Mouse (Mus musculus): ENCODE data around the gene Efna4. TPM values are rescaled to one million over a fixed set of nuclear protein-coding genes. Genes with fewer than 3 reads are reported as not detected.

Gene Efna4
- polyA plus RNA-seq, 1 experiment from 2014 or later: 20.6 TPM

- DNase-seq (ENCODE audit: low spot score) (no peak), ATAC-seq (replicated peaks; ENCODE audit: low FRiP score, low TSS enrichment, low read depth) (0 out of 2 replicates have a peak, but pooled peaks have one; percentile 32)
- Histone ChIP-seq H3K27ac (ENCODE audit: low read depth) (no peak overlapping the region), H3K27me3 (replicated peaks; ENCODE audit: control insufficient read depth, insufficient read depth, low read length) (no peaks in the 10 kb centered on the region), H3K9me3 (ENCODE audit: control insufficient read depth, low read length) (no peaks in the 10 kb centered on the region), H3K4me2 (ENCODE audit: low read length) (peak overlapping the region; percentile 9; the same call in 1 of the 2 replicates), H3K36me3 (ENCODE audit: control insufficient read depth, insufficient read depth, low read length) (no peaks in the 10 kb centered on the region), H3K4me1 (replicated peaks; ENCODE audit: control insufficient read depth, insufficient read depth, low read length) (peaks cover 5% of the 10 kb centered on the region; the same call in 1 of the 2 replicates), H3K4me3 (ENCODE audit: low read depth, low read length) (no peak overlapping the region), H3K9ac (ENCODE audit: low read length) (no peak overlapping the region)
- 64% methylated on average over 20 of the region's 20 CpGs for WGBS
Observed at GRCm38 (mm10) chr3:89365486-89366414, 27.9 kb upstream of the Efna4 start.

- peak within 1 kb of the TSS; percentile 9; the same call in 1 of the 2 replicates for H3K4me2 ChIP-seq (ENCODE audit: low read length)
- peaks cover 5% of the 10 kb centered on the region; the same call in 1 of the 2 replicates for H3K4me1 ChIP-seq (replicated peaks; ENCODE audit: control insufficient read depth, insufficient read depth, low read length)
- no peak for ATAC-seq (replicated peaks; ENCODE audit: low FRiP score, low TSS enrichment, low read depth)
- H3K27ac ChIP-seq (ENCODE audit: low read depth): no peak within 1 kb of the TSS
- no peaks in the 10 kb centered on the region for H3K9me3 ChIP-seq (ENCODE audit: control insufficient read depth, low read length)
- no peak within 1 kb of the TSS for H3K9ac ChIP-seq (ENCODE audit: low read length)
- no peaks in the 10 kb centered on the region for H3K27me3 ChIP-seq (replicated peaks; ENCODE audit: control insufficient read depth, insufficient read depth, low read length)
- H3K36me3 ChIP-seq (ENCODE audit: control insufficient read depth, insufficient read depth, low read length): no peaks in the 10 kb centered on the region
- WGBS: 84% methylated on average over 11 of the region's 11 CpGs
- no peak within 1 kb of the TSS for H3K4me3 ChIP-seq (ENCODE audit: low read depth, low read length)
- no peak for DNase-seq (ENCODE audit: low spot score)
Observed at GRCm38 (mm10) chr3:89365153-89365485, 27.3 kb upstream of the Efna4 start, which contains the start of gene Dcst1. TSS of gene Dcst1 (minus strand) at chr3:89365253.

GRCm38 (mm10) chr3:89364631-89365030 is 26.8 kb upstream of the Efna4 start:
- H3K4me1 ChIP-seq (replicated peaks; ENCODE audit: control insufficient read depth, insufficient read depth, low read length): peaks cover 5% of the 10 kb centered on the region; the same call in 1 of the 2 replicates
- no peak overlapping the region for H3K4me3 ChIP-seq (ENCODE audit: low read depth, low read length)
- no peak overlapping the region for H3K9ac ChIP-seq (ENCODE audit: low read length)
- no peak overlapping the region for H3K4me2 ChIP-seq (ENCODE audit: low read length)
- 66% methylated on average over 8 of the region's 8 CpGs for WGBS
- no peak overlapping the region for H3K27ac ChIP-seq (ENCODE audit: low read depth)
- H3K27me3 ChIP-seq (replicated peaks; ENCODE audit: control insufficient read depth, insufficient read depth, low read length): no peaks in the 10 kb centered on the region
- no peak for ATAC-seq (replicated peaks; ENCODE audit: low FRiP score, low TSS enrichment, low read depth)
- no peaks in the 10 kb centered on the region for H3K9me3 ChIP-seq (ENCODE audit: control insufficient read depth, low read length)
- DNase-seq (ENCODE audit: low spot score): no peak
- H3K36me3 ChIP-seq (ENCODE audit: control insufficient read depth, insufficient read depth, low read length): no peaks in the 10 kb centered on the region

GRCm38 (mm10) chr3:89361675-89362074 is 23.8 kb upstream of the Efna4 start, which contains the start of gene Dcst2:
TSS of gene Dcst2 (plus strand) at chr3:89361975.
- Histone ChIP-seq H3K36me3 (ENCODE audit: control insufficient read depth, insufficient read depth, low read length) (no peaks in the 10 kb centered on the region), H3K4me1 (replicated peaks; ENCODE audit: control insufficient read depth, insufficient read depth, low read length) (no peaks in the 10 kb centered on the region; the same call in 1 of the 2 replicates), H3K9me3 (ENCODE audit: control insufficient read depth, low read length) (no peaks in the 10 kb centered on the region), H3K4me2 (ENCODE audit: low read length) (no peak within 1 kb of the TSS), H3K27ac (ENCODE audit: low read depth) (no peak within 1 kb of the TSS), H3K27me3 (replicated peaks; ENCODE audit: control insufficient read depth, insufficient read depth, low read length) (no peaks in the 10 kb centered on the region), H3K4me3 (ENCODE audit: low read depth, low read length) (no peak within 1 kb of the TSS), H3K9ac (ENCODE audit: low read length) (no peak within 1 kb of the TSS)
- WGBS: 80% methylated on average over 7 of the region's 7 CpGs
- ATAC-seq (replicated peaks; ENCODE audit: low FRiP score, low TSS enrichment, low read depth) (no peak), DNase-seq (ENCODE audit: low spot score) (no peak)

GRCm38 (mm10) chr3:89360237-89360636 is 22.4 kb upstream of the Efna4 start:
- DNase-seq (ENCODE audit: low spot score) (no peak), ATAC-seq (replicated peaks; ENCODE audit: low FRiP score, low TSS enrichment, low read depth) (no peak)
- WGBS: 79% methylated on average over 3 of the region's 3 CpGs

GRCm38 (mm10) chr3:89359630-89360029 is 21.8 kb upstream of the Efna4 start:
- no peaks in the 10 kb centered on the region; the same call in 1 of the 2 replicates for H3K4me1 ChIP-seq (replicated peaks; ENCODE audit: control insufficient read depth, insufficient read depth, low read length)
- no peak overlapping the region for H3K27ac ChIP-seq (ENCODE audit: low read depth)
- H3K4me2 ChIP-seq (ENCODE audit: low read length): no peak overlapping the region
- ATAC-seq (replicated peaks; ENCODE audit: low FRiP score, low TSS enrichment, low read depth) (no peak), DNase-seq (ENCODE audit: low spot score) (no peak)
- no peaks in the 10 kb centered on the region for H3K9me3 ChIP-seq (ENCODE audit: control insufficient read depth, low read length)
- H3K9ac ChIP-seq (ENCODE audit: low read length): no peak overlapping the region
- WGBS: 53% methylated on average over 6 of the region's 6 CpGs
- H3K4me3 ChIP-seq (ENCODE audit: low read depth, low read length): no peak overlapping the region
- no peaks in the 10 kb centered on the region for H3K27me3 ChIP-seq (replicated peaks; ENCODE audit: control insufficient read depth, insufficient read depth, low read length)
- H3K36me3 ChIP-seq (ENCODE audit: control insufficient read depth, insufficient read depth, low read length): no peaks in the 10 kb centered on the region

More at GRCm38 (mm10) chr3:89360237-89360636, 22.4 kb upstream of the Efna4 start:
- H3K9ac ChIP-seq (ENCODE audit: low read length): no peak overlapping the region
- no peaks in the 10 kb centered on the region for H3K27me3 ChIP-seq (replicated peaks; ENCODE audit: control insufficient read depth, insufficient read depth, low read length)
- no peak overlapping the region for H3K27ac ChIP-seq (ENCODE audit: low read depth)
- H3K36me3 ChIP-seq (ENCODE audit: control insufficient read depth, insufficient read depth, low read length): no peaks in the 10 kb centered on the region
- no peaks in the 10 kb centered on the region; the same call in 1 of the 2 replicates for H3K4me1 ChIP-seq (replicated peaks; ENCODE audit: control insufficient read depth, insufficient read depth, low read length)
- no peaks in the 10 kb centered on the region for H3K9me3 ChIP-seq (ENCODE audit: control insufficient read depth, low read length)
- H3K4me2 ChIP-seq (ENCODE audit: low read length): no peak overlapping the region
- no peak overlapping the region for H3K4me3 ChIP-seq (ENCODE audit: low read depth, low read length)

- H3K9ac ChIP-seq (ENCODE audit: low read length): no peak overlapping the region
- H3K4me3 ChIP-seq (ENCODE audit: low read depth, low read length): no peak overlapping the region
- no peaks in the 10 kb centered on the region for H3K36me3 ChIP-seq (ENCODE audit: control insufficient read depth, insufficient read depth, low read length)
- no peak overlapping the region for H3K27ac ChIP-seq (ENCODE audit: low read depth)
- H3K9me3 ChIP-seq (ENCODE audit: control insufficient read depth, low read length): no peaks in the 10 kb centered on the region
- ATAC-seq (replicated peaks; ENCODE audit: low FRiP score, low TSS enrichment, low read depth): no peak
- H3K4me2 ChIP-seq (ENCODE audit: low read length): no peak overlapping the region
- no peaks in the 10 kb centered on the region for H3K4me1 ChIP-seq (replicated peaks; ENCODE audit: control insufficient read depth, insufficient read depth, low read length)
- 73% methylated on average over 9 of the region's 9 CpGs for WGBS
- no peaks in the 10 kb centered on the region for H3K27me3 ChIP-seq (replicated peaks; ENCODE audit: control insufficient read depth, insufficient read depth, low read length)
- DNase-seq (ENCODE audit: low spot score): no peak
Observed at GRCm38 (mm10) chr3:89356029-89356428, 18.2 kb upstream of the Efna4 start.

- Histone ChIP-seq H3K9me3 (ENCODE audit: control insufficient read depth, low read length) (no peaks in the 10 kb centered on the region), H3K4me2 (ENCODE audit: low read length) (no peak overlapping the region), H3K4me3 (ENCODE audit: low read depth, low read length) (no peak overlapping the region), H3K27ac (ENCODE audit: low read depth) (no peak overlapping the region), H3K9ac (ENCODE audit: low read length) (no peak overlapping the region), H3K4me1 (replicated peaks; ENCODE audit: control insufficient read depth, insufficient read depth, low read length) (peaks cover 3% of the 10 kb centered on the region; the same call in 1 of the 2 replicates), H3K36me3 (ENCODE audit: control insufficient read depth, insufficient read depth, low read length) (no peaks in the 10 kb centered on the region), H3K27me3 (replicated peaks; ENCODE audit: control insufficient read depth, insufficient read depth, low read length) (peaks cover 3% of the 10 kb centered on the region; the same call in 1 of the 2 replicates)
- DNase-seq (ENCODE audit: low spot score) (no peak), ATAC-seq (replicated peaks; ENCODE audit: low FRiP score, low TSS enrichment, low read depth) (no peak)
- WGBS: 71% methylated on average over 6 of the region's 6 CpGs
Observed at GRCm38 (mm10) chr3:89355512-89355902, 17.7 kb upstream of the Efna4 start.
